Mouse (Mus musculus) embryonic facial prominence, embryonic 14.5 days (tissue): ENCODE results near the gene Gm20867. TPM values are rescaled to one million over a fixed set of nuclear protein-coding genes. Genes with fewer than 3 reads are reported as not detected.
"Not testable (repeated sequence)": the region's sequence is repeated elsewhere in the genome, so short reads cannot be mapped to it uniquely, and the experiment has no call there.

ENCODE experiments used
- ATAC-seq: fragments of 200-750 bp; cut with Nextera tagmentation; 2 replicates; pipeline ENCODE4 v1.8.0; 2017; ENCODE audit warnings: low read depth, moderate number of reproducible peaks, moderate TSS enrichment
- DNase-seq: peaks from one replicate; pipeline ENCODE4 v3.0.0-alpha.2; 2015; ENCODE audit warnings: low spot score
- H3K27ac ChIP-seq: fragments of 300-500 bp; sonication (generic); replicated peaks from 2 replicates; pipeline ENCODE4 v1.5.1; 2014; ENCODE audit warnings: low read depth, mild to moderate bottlenecking, low read length, moderate library complexity
- H3K27me3 ChIP-seq: fragments of 300-500 bp; sonication (generic); replicated peaks from 2 replicates; pipeline ENCODE4 v1.6.1; 2014; ENCODE audit warnings: low read length; ENCODE audit not compliant: control insufficient read depth, insufficient read depth
- H3K36me3 ChIP-seq: fragments of 300-500 bp; sonication (generic); 2 replicates; pipeline ENCODE4 v1.6.1; 2014; ENCODE audit warnings: low read length, mixed read lengths; ENCODE audit not compliant: control insufficient read depth, insufficient read depth
- H3K4me1 ChIP-seq: fragments of 300-500 bp; sonication (generic); 2 replicates; pipeline ENCODE4 v1.6.1; 2014; ENCODE audit warnings: antibody characterized with exemption, low read length; ENCODE audit not compliant: control insufficient read depth, insufficient read depth
- H3K4me2 ChIP-seq: fragments of 300-500 bp; sonication (generic); 2 replicates; pipeline ENCODE4 v1.6.1; 2014; ENCODE audit warnings: low read depth, mild to moderate bottlenecking, low read length, moderate library complexity, mixed read lengths
- H3K4me3 ChIP-seq: fragments of 300-500 bp; sonication (generic); 2 replicates; pipeline ENCODE4 v1.5.1; 2014; ENCODE audit warnings: low read depth, mild to moderate bottlenecking, low read length
- H3K9ac ChIP-seq: fragments of 300-500 bp; sonication (generic); 2 replicates; pipeline ENCODE4 v1.6.1; 2014; ENCODE audit warnings: low read depth, mild to moderate bottlenecking, low read length, moderate library complexity, mixed read lengths
- H3K9me3 ChIP-seq: fragments of 300-500 bp; sonication (generic); 2 replicates; pipeline ENCODE4 v1.6.1; 2016; ENCODE audit warnings: low read length; ENCODE audit not compliant: control insufficient read depth
- WGBS: fragments of 180-500 bp; shearing (Covaris S2); extraction: QIAGEN DNeasy Blood & Tissue Kit; methylation state at CpG from one replicate; pipeline ENCODE4 v1.1.7; 2014; 5-methylcytosine and 5-hydroxymethylcytosine counted together
- polyA plus RNA-seq: library from polyadenylated mRNA; unstranded; fragments of >200 nt; fragmentation: Nextera tagmentation; extraction: Ambion mirVana; gene quantifications from 2 replicates; pipeline ENCODE4 v1.2.1, GENCODE M21; 2014

Gene Gm20867
- polyA plus RNA-seq, result not detected in 2 replicates

DNA sequence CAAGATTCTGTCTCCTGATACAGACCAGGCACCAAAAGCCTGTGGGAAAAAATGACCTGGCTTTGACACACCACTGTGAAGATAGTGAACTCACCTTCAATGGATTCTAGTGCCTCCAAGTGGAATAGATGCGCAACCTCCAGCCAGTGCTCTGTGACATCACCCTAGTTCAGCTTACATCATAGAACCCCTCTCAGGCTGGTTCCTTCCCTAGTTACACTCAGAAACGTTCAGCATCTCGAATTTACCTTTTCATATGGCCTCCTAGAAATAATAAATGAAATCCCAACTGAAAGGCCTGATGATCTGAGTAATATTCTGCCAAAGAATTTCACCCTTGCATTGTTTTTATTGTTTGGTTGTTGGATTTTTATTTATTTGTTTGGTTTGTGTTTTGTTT, at the start of gene Gm20867:
Gm20867 (minus strand) TSS at position 101 of the 400 bp plus-strand sequence.
- WGBS, result no CpG with 5 or more reads among the region's 3 CpGs
- H3K4me2 ChIP-seq, H3K36me3 ChIP-seq, H3K4me1 ChIP-seq, H3K27me3 ChIP-seq, DNase-seq, ATAC-seq, H3K9me3 ChIP-seq, H3K9ac ChIP-seq, H3K27ac ChIP-seq, H3K4me3 ChIP-seq: not testable (repeated sequence)

Other genes with a start within 250 kb of the Gm20867 start
- gene Gm29564, start 249.8 kb upstream of the Gm20867 start, polyA plus RNA-seq, result not detected in 2 replicates